Mouse (Mus musculus) heart, embryonic 16.5 days (tissue): ENCODE measurements around the gene Znrf3. TPM values are rescaled to one million over a fixed set of nuclear protein-coding genes. Genes with fewer than 3 reads are reported as not detected.

Experiments used
- ATAC-seq: fragments of 200-750 bp; cut with Nextera tagmentation; replicated peaks from 2 replicates; pipeline ENCODE4 v1.8.0; 2017; ENCODE audit warnings: moderate number of reproducible peaks; ENCODE audit not compliant: insufficient read depth, low FRiP score; ENCODE audit errors: extremely low read depth
- H3K27ac ChIP-seq: fragments of 300-500 bp; sonication (generic); 2 replicates; pipeline ENCODE4 v1.5.1; 2014; ENCODE audit warnings: mild to moderate bottlenecking, low read length, control low read depth, moderate library complexity
- H3K27me3 ChIP-seq: fragments of 300-500 bp; sonication (generic); 2 replicates; pipeline ENCODE4 v1.6.1; 2014; ENCODE audit warnings: low read length, mixed read lengths; ENCODE audit not compliant: control insufficient read depth, insufficient read depth
- H3K36me3 ChIP-seq: fragments of 300-500 bp; sonication (generic); 2 replicates; pipeline ENCODE4 v1.6.1; 2014; ENCODE audit not compliant: control insufficient read depth, insufficient read depth
- H3K4me1 ChIP-seq: fragments of 300-500 bp; sonication (generic); 2 replicates; pipeline ENCODE4 v1.6.1; 2014; ENCODE audit warnings: low read length, mixed read lengths; ENCODE audit not compliant: control insufficient read depth, insufficient read depth
- H3K4me2 ChIP-seq: fragments of 300-500 bp; sonication (generic); 2 replicates; pipeline ENCODE4 v1.6.1; 2014; ENCODE audit warnings: low read depth, mild to moderate bottlenecking, control low read depth, low read length
- H3K4me3 ChIP-seq: fragments of 300-500 bp; sonication (generic); 2 replicates; pipeline ENCODE4 v1.5.1; 2014; ENCODE audit warnings: mild to moderate bottlenecking, control low read depth, low read length
- H3K9ac ChIP-seq: fragments of 300-500 bp; sonication (generic); 2 replicates; pipeline ENCODE4 v1.6.1; 2014; ENCODE audit warnings: low read length, control low read depth
- H3K9me3 ChIP-seq: fragments of 300-500 bp; sonication (generic); replicated peaks from 2 replicates; pipeline ENCODE4 v1.6.1; 2016; ENCODE audit warnings: low read length; ENCODE audit not compliant: control insufficient read depth
- WGBS: fragments of 180-500 bp; shearing (Covaris S2); extraction: QIAGEN DNeasy Blood & Tissue Kit; methylation state at CpG from one replicate; pipeline ENCODE4 v1.1.7; 2014; 5-methylcytosine and 5-hydroxymethylcytosine counted together
- polyA plus RNA-seq: library from polyadenylated mRNA; unstranded; fragments of >200 nt; fragmentation: Nextera tagmentation; extraction: Ambion mirVana; gene quantifications from 2 replicates; pipeline ENCODE4 v1.2.1, GENCODE M21; 2015

Gene Znrf3
- polyA plus RNA-seq, 1 experiment from 2014 or later, result 7.3 TPM

DNA sequence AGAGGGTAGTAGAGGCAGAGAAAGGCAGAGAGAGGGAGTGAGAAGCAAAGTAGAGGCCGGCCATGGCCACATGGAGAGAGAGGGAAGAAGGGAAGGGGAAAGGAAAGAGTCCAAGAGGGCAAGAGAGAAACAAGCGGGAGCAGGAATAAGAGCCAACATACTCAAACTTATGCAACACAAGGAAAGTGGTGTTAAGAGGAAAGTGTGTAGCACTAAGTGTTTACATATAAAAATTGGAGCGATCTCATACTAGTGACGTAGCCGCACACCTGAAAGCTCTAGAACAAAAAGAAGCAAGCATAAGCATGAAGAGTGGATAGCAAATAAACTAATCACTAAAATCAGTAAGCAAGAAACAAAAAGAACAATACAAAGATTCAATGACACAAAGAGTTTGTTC is 95.2 kb downstream of the Znrf3 start:
- ATAC-seq, result no peak
- Histone ChIP-seq H3K4me1 (peaks cover 12% of the 10 kb centered on the region), H3K9ac (no peak overlapping the region), H3K4me3 (no peak overlapping the region), H3K4me2 (no peak overlapping the region), H3K27me3 (no peaks in the 10 kb centered on the region), H3K36me3 (no peaks in the 10 kb centered on the region), H3K27ac (no peak overlapping the region), H3K9me3 (no peaks in the 10 kb centered on the region)
- 95% methylated on average over 5 of the region's 5 CpGs for WGBS

DNA sequence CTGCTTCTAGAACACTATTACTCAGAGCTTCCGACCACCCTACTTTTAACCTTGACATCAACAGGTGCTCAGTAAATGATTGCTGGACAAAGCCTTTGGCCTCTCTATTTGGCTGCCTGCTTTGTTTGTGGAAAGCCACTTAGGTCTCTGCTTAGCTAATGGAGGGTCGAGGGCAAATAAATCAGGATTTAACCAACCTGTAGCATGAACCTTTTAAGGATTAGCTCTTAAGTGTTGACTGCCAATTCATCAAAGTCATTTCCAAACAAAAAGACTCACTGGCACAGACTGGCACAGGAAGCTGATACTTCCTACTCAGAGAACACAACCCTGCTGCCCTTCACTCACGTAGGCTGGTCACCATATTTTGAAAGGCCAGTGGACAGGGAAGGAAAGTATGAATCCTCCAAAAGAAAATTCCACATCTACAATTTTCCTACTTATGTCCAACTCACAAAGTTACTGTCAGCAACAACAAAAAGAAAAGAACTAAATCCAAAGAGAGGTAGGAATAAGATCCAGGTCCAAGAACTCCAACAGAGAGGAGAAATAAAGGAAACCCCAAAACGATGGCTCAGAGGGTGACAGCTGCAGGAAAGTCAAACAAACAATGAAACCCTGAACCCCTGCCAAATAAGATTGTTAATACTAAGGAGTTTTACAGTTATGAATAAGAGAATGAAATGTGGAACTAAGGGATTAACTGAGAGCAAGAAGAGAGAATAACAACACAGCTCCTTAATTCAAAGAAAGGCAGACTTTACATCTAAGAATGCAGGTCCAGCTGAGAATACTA is 97.6 kb downstream of the Znrf3 start:
- H3K27me3 ChIP-seq, result no peaks in the 10 kb centered on the region
- H3K4me2 ChIP-seq, result no peak overlapping the region
- no peak for ATAC-seq
- H3K9me3 ChIP-seq, result no peaks in the 10 kb centered on the region
- no peak overlapping the region for H3K27ac ChIP-seq
- no peaks in the 10 kb centered on the region for H3K36me3 ChIP-seq
- no peak overlapping the region for H3K9ac ChIP-seq
- no peak overlapping the region for H3K4me3 ChIP-seq
- WGBS, result 59% methylated on average over 4 of the region's 4 CpGs
- peaks cover 12% of the 10 kb centered on the region for H3K4me1 ChIP-seq

DNA sequence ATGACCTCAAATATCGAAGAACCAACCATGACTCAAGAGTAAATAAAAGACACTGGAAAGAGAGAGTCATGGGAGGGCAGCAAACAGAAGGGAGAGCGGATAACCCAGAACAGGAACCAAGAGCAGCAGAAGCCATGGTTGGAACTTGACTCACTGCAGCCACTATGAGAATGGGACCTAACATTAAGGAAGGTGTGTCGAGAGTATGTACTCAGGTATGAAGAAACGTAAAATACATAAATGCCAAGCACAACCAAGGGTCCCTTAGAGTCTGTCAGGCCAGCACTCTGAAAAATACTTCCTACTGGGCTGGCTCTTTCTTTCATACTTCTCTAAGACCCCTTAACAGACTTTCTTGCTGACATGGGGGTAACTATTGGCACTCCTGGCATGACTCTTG is 100.9 kb downstream of the Znrf3 start:
- Histone ChIP-seq H3K27me3 (no peaks in the 10 kb centered on the region), H3K36me3 (no peaks in the 10 kb centered on the region), H3K4me1 (peaks cover 12% of the 10 kb centered on the region), H3K27ac (no peak overlapping the region), H3K9me3 (no peaks in the 10 kb centered on the region), H3K4me3 (no peak overlapping the region), H3K9ac (no peak overlapping the region), H3K4me2 (no peak overlapping the region)
- no peak for ATAC-seq
- 87% methylated on average over 4 of the region's 4 CpGs for WGBS

- Histone ChIP-seq H3K4me1 (no peaks in the 10 kb centered on the region), H3K9me3 (no peaks in the 10 kb centered on the region), H3K27me3 (no peaks in the 10 kb centered on the region), H3K9ac (no peak overlapping the region), H3K4me2 (no peak overlapping the region), H3K36me3 (no peaks in the 10 kb centered on the region), H3K27ac (no peak overlapping the region), H3K4me3 (no peak overlapping the region)
- WGBS, result 94% methylated on average over 1 of the region's 1 CpGs
- ATAC-seq, result no peak
Measured at GRCm38 (mm10) chr11:5339732-5340131, 104.9 kb downstream of the Znrf3 start.

GRCm38 (mm10) chr11:5336852-5337251 is 107.8 kb downstream of the Znrf3 start:
- Histone ChIP-seq H3K4me2 (no peak overlapping the region), H3K9ac (no peak overlapping the region), H3K27me3 (no peaks in the 10 kb centered on the region), H3K9me3 (no peaks in the 10 kb centered on the region), H3K27ac (no peak overlapping the region), H3K4me1 (0 out of 2 replicates have a peak, but pooled peaks cover 3% of the 10 kb centered on the region), H3K4me3 (no peak overlapping the region), H3K36me3 (no peaks in the 10 kb centered on the region)
- 94% methylated on average over 7 of the region's 7 CpGs for WGBS
- no peak for ATAC-seq

DNA sequence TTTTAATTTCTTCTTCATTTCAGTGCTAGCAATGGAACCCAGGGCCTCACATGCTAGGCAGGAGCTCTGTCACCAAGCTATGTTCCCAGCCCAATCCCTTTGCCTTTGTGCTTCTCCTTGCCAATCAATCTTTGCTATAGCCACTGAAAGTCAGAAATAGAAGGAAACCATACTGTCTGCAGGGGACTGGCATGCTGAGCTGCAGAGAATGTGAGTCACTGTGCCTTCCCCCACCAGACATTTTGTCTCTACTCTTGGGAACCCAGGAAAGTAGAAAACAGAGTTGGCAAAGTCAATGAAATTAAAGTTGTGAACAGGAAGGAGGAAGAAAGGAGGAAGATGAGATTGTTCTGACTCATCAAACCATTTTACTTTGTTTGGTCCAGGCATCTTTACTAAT is 108.4 kb downstream of the Znrf3 start:
- ATAC-seq, result no peak
- H3K27ac ChIP-seq, result no peak overlapping the region
- H3K9me3 ChIP-seq, result no peaks in the 10 kb centered on the region
- no peak overlapping the region for H3K4me2 ChIP-seq
- no peak overlapping the region for H3K9ac ChIP-seq
- H3K4me1 ChIP-seq, result 0 out of 2 replicates have a peak, but pooled peaks cover 3% of the 10 kb centered on the region
- H3K27me3 ChIP-seq, result no peaks in the 10 kb centered on the region
- H3K36me3 ChIP-seq, result no peaks in the 10 kb centered on the region
- H3K4me3 ChIP-seq, result no peak overlapping the region

DNA sequence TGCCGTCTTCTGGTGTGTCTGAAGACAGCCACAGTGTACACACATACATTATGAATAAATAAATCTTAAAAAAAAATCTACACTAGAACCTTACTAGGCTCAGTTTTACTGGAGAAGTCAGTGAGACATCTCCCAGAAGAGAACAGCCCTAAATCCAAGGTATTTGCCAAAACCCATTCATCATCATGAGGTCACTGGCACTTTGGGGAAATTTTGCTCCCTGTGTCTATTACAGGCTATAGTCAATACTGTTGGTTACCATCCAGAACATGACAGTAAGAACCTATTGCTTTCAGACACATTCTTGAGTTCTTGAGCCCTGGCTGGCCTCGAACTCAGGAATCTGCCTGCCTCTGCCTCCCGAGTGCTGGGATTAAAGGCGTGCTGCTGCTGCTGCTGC is 113.8 kb downstream of the Znrf3 start:
- Histone ChIP-seq H3K36me3 (no peaks in the 10 kb centered on the region), H3K27ac (no peak overlapping the region), H3K9me3 (no peaks in the 10 kb centered on the region), H3K4me1 (0 out of 2 replicates have a peak, but pooled peaks cover 3% of the 10 kb centered on the region), H3K27me3 (no peaks in the 10 kb centered on the region), H3K9ac (no peak overlapping the region), H3K4me3 (no peak overlapping the region), H3K4me2 (no peak overlapping the region)
- no peak for ATAC-seq
- 96% methylated on average over 4 of the region's 4 CpGs for WGBS

DNA sequence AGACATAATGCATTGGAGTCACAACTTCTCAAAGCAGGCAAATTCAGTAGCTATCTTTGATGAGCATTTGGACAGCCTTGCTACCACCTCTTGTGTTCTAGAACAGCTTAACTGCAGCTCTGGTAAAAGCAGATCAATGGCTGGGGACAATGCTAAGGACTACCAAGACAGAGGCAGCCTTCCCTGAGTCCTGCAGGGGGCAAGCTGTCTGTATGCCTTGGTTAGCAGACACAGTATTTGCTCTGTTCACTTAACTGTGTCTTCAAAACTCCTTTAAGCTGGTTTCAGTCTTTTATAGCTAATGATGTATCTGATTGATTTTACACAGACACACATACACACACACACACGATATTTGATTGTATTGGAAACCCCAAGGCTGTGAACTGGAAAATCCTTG is 117.0 kb downstream of the Znrf3 start:
- H3K4me2 ChIP-seq, result no peak overlapping the region
- H3K9me3 ChIP-seq, result no peaks in the 10 kb centered on the region
- H3K36me3 ChIP-seq, result no peaks in the 10 kb centered on the region
- no peak for ATAC-seq
- H3K4me1 ChIP-seq, result no peaks in the 10 kb centered on the region
- H3K27me3 ChIP-seq, result no peaks in the 10 kb centered on the region
- no peak overlapping the region for H3K27ac ChIP-seq
- H3K9ac ChIP-seq, result no peak overlapping the region
- no peak overlapping the region for H3K4me3 ChIP-seq
- 71% methylated on average over 1 of the region's 1 CpGs for WGBS

GRCm38 (mm10) chr11:5326252-5326651 is 118.4 kb downstream of the Znrf3 start:
- Histone ChIP-seq H3K9me3 (no peaks in the 10 kb centered on the region), H3K4me1 (no peaks in the 10 kb centered on the region), H3K27ac (no peak overlapping the region), H3K27me3 (no peaks in the 10 kb centered on the region), H3K4me2 (no peak overlapping the region), H3K4me3 (no peak overlapping the region), H3K9ac (no peak overlapping the region), H3K36me3 (no peaks in the 10 kb centered on the region)
- ATAC-seq, result no peak
- 93% methylated on average over 3 of the region's 3 CpGs for WGBS
